Mouse (Mus musculus): ENCODE measurements at regions not wholly inside any gene's neighbourhood (a gene's known extent, or its start where the extent isn't known, plus 50 kb on each side); places are given as distances from the start of the nearest gene placed in this dataset.
A peak's percentile ranks its signal among the peaks of the same experiment; 100 is the strongest.
"Not testable (repeated sequence)": the region's sequence is repeated elsewhere in the genome, so short reads cannot be mapped to it uniquely, and the experiment has no call there.

DNA sequence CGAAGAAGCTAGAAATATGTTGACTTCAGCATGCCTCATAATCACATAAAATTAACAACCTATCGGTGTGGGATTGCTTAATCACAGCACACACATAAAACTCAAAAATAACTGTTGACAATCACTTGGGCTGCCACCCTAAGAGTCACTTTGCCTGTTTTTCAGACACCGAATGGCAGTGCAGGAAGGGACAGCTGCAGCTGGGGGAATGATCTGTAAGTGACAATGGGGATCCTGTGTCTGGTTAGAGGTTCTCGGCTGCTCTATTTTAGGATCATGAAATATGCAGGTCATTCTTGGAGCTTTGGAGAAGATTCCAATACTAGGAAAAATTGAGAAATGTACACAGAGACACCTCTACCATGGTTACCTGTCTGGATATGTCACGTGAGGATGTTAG, 54.4 kb upstream of the Tcf12 start:
- no peak for DNase-seq (ENCODE audit: low spot score in 2 of 2)

DNA sequence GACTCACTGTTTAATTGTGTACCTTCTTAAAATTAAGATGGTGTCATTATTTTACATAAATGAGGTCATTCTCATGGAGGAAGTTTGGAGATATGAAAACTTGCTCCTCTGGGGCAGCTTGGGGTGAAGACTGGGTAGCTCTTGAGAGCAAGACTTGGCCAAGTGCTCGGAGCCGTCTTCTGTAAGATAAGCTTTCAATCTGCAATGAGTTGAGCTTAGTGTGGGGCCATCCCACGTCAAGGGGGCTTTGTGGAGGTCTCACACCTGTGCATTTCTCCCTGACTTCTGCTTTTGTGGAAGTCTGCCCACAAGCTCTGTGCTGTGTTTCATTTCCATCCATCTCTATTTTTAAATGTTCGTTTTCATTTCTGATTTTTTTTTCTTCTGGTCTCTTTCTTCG, 54.9 kb upstream of the Tcf12 start:
- DNase-seq (ENCODE audit: low spot score in 2 of 2), result no peak

DNA sequence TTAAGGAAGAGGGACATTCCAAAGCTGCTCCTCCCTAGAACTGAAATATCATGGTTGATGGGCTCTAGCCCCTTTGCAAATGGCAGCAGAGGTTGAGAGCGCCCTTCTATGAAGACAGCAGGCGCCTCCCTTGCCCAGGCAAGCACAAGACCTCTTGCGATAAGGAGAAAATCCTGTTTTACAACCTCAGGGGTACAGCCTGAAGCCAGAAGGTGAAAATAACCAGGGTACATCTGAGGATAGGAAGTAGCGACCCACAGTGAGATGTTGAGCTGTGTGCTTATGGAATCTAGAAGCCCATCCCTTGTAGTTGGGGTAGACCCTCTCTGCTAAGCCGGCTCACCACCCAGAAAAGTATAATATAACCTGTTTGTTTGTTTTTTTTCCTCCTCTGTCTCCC, 57.6 kb upstream of the Tcf12 start:
- DNase-seq (ENCODE audit: low spot score in 2 of 2), result no peak

DNA sequence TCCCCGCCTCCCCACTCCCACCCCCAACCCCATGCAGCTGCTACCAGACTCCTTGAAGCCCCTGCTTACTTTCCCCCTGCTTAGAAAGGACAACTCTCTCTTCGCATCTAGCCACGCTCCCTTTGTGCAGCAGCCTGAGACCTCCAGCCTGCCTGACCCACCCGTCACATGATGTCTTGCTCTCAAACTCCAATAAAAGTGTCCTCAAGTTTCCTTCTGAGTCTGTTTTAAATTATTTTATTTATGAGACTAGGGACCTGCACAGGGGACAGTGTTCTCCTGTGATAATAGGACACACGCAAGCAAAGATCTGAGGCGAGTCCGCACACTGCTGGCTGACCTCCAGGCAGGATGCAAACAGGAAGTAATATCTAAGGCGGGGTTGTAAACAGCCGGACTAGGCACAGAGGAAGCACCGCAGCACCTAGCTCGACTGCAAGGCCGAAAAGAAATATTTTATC, 58.1 kb upstream of the Tcf12 start:
- DNase-seq (ENCODE audit: low spot score in 2 of 2), result no peak

DNA sequence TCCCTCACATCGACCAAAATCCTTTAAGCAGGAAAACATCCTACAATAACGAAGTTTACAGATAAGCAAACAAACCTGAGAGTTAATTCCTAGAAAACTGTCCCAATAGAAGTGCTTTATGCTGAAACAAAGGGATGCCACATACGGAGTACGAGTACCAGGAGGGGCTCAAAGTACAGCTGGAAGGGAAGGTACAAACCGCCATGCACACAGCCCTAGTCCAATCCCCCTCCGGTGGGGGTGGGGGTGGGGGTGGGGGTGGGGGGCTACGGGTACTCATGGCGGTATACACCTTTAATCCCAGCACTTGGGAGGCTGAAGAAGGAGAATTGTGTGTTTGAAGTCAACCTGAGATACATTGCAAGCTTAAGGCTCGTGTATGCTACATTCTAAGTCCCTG, 58.6 kb upstream of the Tcf12 start:
- DNase-seq (ENCODE audit: low spot score in 2 of 2), result no peak

DNA sequence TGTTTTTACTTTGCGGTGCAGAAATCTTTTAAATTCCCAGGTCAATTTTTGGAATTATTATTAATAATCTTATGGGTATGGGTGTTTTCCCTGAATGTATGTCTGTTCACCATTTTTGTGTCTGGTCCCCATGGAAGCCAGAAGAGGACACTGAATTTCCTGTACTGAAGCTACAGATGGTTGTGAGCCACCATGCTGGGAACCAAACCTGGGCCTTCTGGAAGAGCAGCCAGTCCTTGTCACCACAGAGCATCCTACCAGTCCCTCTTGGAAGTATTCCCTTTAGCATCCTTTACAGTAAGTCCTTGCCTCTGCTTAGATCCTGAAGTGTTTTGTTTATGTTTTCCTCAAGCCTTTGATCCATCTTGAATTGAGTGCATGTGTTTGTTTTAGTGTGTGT, 60.7 kb upstream of the Tcf12 start:
- DNase-seq (ENCODE audit: low spot score in 2 of 2), result no peak

DNA sequence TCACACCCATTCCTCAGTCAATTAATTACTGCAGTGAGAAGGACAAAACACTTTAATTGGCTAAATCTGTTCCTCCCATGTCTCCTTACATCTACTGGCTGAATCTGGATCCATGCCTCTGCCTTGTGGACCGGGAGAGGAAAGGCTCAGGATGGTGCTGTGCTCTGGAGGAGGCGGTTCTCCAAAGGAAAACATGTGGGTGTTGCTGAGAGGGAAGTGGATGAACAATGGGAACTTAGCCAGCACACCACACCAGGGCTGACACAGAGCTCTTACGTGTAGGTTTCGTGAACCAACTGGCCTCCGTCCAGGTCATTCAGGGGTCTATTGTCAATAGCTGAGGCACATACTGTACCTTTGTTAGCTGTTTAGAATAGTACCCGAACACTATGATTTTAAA, 69.3 kb upstream of the Tcf12 start:
- DNase-seq (ENCODE audit: low spot score in 2 of 2), result no peak

DNA sequence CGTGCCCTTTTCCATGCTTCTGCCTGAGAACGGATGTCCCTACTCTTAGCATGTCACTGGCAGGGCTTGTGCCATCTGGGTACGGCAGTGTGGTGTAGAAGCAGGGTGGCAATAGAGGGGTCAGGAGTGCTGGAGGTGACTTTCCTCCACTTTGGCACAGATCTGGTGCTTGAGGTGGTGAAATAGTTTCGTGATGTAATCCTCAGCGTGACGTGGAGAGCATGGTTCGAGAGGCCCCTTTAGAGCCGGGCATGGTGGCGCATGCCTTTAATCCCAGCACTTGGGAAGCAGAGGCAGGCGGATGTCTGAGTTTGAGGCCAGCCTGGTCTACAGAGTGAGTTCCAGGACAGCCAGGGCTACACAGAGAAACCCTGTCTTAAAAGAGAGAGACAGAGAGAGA, 71.7 kb upstream of the Tcf12 start:
- no peak for DNase-seq (ENCODE audit: low spot score in 2 of 2)

DNA sequence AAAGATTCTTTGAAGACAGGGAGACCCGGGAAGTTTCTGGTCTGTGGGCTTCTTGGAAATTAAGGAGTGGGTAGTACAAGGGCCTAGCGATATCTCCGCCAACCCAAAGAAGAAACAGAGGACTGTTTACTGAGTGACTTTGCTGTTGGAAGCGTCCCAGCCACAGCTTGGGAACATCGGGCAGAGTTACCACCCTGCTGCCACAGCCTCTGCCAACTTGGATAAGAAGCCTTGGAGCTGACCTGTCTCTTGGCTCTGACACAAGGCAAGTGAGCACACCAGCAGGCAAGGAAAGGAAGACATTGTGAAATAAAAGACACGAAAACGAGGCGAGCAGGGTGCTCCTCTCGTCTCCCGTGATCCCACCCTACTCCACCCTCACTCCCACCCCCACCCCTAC, 72.3 kb upstream of the Tcf12 start:
- peak; percentile 35 to 37 for DNase-seq (ENCODE audit: low spot score in 2 of 2)

DNA sequence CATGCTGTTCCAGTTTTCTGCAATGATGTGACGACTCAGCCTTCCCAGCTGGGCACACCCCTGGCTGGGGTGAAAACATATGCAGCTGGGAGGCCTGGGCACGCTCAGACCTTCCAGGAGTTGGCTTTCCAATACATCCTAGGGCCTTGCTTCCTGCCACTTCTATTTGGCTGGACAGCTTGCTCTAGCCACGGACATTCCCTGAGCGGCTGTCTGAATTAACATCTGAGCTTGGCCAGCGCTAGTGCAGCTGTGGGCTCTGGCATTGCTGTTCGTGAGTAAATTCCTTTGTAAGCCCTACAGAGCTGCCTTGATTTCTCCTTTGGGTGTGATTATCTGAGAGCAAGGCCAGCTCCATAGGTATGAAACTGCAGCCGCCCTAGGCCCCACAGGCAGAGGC, 78.2 kb upstream of the Tcf12 start:
- DNase-seq (ENCODE audit: low spot score in 2 of 2), result no peak

DNA sequence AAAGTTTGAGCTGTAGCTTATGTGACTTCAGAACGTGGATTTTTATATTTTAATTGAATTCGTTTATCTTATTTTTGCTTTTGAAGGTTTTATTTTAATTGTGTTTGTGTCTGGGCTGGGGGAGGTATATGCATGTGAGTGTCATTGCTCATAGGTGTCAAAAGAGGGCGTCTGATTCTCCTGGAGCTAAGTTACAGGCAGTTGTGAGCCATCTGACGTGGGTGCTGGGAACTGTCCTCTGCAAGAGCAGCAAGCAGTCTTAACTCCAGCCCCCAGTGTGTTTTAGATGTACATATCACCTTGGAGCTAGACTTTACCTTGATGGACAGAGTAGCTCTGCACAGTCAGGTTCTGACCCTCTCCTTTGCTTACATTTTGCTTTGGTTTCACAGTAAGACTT, 79.0 kb upstream of the Tcf12 start:
- DNase-seq (ENCODE audit: low spot score in 2 of 2), result no peak

DNA sequence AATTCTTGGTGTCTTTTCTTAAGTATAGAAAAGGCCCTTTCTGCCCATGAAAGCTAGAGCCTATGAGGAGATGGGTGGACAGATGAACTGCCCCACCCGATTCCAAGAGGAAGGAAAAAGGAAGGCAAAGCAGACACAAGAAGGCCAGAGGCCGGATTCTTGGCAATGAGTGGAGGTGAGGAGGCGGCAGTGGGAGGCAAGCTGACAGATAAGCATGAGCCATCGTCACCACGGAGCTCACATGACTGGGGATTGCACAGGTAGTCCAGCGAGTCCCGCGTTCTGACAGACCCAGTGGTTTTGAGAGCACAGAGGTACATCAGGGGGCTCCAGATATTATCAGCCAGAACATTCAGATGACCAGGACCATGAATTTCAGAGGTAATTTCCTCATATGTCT, 79.4 kb upstream of the Tcf12 start:
- no peak for DNase-seq (ENCODE audit: low spot score in 2 of 2)

DNA sequence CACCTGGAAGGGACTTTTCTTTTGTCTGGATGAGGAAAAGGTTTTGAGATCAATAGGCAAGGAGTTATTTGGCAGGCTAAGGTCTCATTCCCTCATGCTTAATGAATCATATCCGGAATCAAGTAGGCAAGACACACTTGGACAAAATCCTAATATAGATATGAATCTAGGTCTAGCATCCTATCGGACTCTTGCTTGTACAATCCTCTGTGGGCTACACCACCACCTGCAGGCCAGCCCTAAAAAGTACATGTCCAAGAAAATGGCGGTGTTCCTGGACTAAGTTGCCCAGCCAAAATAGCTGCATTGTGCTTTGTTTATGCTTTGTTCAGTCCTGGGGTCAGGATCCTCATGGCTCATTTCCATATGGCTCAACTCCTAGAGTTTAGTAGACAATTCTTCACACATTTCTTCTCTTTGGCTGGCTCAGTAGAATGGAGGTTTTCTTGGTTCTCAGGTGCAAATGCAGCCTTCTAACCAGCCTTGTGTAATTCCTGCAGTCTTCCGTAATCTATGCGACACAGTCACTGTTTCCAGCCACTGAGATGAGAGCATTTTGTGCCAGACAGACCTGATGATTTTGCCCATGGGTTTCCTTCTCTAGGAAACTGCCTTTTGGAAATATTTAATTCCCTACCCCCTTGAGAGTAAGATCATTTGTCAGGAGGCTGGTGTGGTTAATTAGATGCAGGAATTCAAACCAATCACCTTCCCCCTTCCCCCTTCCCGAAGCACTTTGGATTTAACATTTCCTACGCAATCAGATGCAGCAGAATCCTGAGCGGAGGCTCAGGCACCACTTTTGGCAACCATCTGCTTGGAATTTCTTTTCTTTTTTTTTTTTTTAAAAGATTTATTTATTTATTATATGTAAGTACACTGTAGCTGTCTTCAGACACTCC, 80.6 kb upstream of the Tcf12 start:
- DNase-seq (ENCODE audit: low spot score in 2 of 2), result peak; percentile 48 to 50

DNA sequence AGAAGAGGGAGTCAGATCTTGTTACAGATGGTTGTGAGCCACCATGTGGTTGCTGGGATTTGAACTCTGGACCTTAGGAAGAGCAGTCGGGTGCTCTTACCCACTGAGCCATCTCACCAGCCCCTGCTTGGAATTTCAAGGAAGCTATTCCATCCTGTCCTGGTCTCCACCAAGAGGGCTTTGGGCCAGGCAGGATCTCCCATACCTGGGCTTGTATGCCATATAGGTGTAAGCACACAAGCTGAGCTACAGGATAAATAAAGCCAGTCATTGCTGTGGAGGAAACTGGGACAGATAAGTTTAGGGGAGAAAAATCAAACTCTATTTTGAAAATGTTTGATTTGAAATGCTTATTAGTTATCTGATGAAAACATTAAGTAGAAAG, 81.3 kb upstream of the Tcf12 start:
- not testable (repeated sequence) for DNase-seq (ENCODE audit: low spot score in 2 of 2)

DNA sequence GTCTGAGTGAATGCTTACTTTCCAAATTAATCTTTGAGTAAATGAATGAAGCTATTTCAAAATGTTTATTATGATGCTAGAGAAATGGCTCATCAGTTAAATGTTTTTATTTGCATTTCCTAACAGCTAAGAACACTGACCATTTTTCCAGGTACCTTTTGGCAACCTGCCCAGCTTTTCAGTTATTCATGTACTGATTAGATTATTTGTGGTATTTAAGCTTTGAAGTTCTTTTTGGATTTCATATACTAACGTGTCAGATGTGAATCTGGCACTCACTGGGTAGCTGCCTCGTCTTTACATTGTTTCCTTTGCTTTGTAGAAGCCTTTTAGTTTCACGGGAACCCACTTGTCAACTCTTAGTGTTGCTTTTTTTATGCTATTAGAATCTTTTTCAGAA, 79.3 kb upstream of the Zfp280d start:
- no peak for DNase-seq (ENCODE audit: low spot score in 2 of 2)

DNA sequence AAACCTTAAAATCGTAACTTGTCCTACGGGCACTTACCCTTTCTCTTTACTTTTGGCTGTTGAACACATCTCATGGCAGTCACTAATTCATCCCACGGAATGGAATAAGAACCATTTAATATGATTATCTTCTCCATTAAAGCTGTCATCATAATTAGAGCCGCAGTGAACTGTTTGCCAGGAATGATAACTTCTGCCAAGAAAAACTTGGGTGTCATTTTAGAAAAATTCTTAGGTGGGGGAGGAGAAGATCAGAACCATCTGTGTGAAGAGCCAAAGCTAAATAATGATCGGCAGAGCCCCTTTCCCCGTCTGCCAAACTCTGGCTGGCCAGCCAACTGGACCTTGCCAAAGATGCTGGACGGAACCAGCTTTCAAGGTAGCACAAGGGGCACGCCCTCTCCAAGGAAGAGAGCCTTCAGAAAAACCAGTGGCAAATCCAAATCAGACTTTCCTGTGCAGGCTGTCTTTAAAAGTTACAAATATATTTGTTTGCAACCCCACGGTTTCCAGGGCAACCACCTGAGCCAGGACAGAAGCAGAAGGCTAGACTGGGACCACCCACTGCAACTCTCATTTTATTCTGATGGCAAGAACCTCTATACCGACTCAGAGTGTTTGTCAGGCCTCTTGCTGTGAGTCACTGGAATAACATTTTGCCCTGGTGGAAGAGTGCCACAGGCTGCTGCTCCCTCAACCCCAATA, 77.9 kb upstream of the Zfp280d start:
- peak in 1 of 2 experiments; percentile 44 for DNase-seq (ENCODE audit: low spot score in 2 of 2)

DNA sequence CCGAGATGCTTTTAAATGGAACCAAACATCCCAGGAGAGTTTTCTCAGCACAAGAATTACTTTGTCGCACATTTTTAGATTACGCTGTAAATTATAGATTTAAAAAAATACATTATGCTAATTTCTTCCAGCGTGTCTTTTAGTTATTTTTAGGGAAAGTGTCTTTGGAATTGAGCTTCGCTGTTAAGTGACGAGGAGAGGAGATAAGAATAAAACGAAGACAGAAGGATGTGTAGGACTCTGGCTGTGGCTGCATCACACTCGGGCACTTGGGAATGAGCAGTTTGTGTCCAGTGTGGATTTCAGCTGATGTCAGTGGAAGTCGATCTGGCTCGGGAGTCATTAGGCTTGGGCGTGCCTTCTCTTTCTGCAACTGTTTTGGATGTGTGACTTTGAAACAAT, 77.3 kb upstream of the Zfp280d start:
- peak in 1 of 2 experiments; percentile 52 for DNase-seq (ENCODE audit: low spot score in 2 of 2)

DNA sequence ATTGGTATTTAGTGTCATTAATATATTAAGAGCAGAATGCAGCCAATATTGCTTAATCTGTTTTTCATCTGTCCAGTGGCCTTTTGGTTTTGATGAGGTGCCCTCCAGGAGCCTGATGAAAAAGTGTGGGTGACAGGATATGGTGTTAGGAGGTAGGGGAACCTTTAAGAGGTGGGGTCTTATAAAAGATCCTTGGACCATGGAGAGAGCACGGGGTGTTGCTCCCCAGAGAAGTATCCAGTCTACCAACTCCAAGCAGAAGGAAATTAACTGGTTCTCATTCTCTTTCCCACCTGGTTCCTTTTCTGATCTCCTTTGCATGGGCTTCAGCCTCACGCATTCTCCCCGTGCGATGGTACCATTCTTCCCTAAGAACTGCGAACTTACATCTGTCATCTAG, 75.7 kb upstream of the Zfp280d start:
- DNase-seq (ENCODE audit: low spot score in 2 of 2), result no peak

DNA sequence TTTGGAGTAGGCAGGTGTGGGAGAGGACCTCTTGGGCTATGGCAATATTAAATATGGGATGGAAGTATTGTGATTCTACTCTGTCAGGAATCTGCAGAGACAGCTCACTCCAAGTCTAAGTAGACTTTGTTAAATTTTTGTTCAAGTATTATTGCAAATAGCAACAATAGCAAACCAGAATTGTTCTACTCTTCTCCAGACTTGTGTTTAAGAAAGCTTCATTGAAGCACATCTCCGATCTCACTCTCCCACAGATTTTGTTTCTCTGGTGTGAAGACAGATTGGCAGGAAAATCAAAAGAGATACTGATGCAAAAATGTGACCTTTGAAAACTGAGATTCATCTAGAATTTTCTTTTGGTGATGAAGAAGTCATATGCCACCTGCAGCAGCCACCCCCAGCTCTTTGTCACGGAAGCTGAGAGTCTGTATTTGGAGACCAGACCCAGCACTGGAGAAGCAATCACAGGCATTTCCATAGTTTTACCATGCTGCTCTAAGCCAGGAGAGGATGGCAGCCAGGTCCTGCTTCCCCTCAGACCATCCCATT, 70.2 kb upstream of the Zfp280d start:
- DNase-seq (ENCODE audit: low spot score in 2 of 2), result no peak

DNA sequence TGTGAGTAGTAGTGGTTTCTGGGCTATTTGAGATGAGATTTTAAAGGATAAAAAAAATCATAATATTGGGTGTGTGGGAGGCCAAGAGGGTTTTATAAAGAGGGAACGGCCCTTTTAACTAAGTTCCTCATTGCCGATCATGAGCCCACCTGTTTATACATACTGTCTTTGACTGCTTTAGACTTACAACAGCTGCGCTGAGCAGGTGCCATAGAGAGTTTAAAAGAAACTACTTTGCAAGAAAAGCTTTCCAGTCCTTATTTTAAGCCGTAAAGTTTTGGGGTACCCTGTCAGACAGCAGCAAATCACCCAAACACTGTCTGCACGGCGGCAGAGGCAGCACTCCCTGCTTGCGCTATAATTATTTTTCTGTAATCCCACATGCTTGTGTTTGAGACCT, 68.8 kb upstream of the Zfp280d start:
- DNase-seq (ENCODE audit: low spot score in 2 of 2), result no peak

DNA sequence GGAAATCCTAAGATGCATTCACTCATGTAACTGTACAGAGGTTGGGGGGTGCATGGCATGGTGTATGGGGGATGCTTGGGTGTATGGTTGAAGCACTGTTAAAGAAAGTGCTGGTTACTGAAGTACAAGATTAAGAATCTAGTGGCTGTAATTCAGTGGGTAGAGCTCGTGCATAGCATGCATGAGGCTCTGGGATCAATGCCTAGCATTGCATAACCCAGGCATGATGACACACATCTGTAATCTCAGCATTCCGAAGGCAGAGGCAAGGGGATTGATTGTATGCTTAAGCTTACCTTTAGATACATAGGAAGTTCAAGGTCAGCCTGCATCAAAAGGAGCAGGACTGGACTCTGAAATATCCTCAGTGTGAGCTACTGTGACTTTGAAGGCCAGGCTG, 67.7 kb upstream of the Zfp280d start:
- no peak for DNase-seq (ENCODE audit: low spot score in 2 of 2)

DNA sequence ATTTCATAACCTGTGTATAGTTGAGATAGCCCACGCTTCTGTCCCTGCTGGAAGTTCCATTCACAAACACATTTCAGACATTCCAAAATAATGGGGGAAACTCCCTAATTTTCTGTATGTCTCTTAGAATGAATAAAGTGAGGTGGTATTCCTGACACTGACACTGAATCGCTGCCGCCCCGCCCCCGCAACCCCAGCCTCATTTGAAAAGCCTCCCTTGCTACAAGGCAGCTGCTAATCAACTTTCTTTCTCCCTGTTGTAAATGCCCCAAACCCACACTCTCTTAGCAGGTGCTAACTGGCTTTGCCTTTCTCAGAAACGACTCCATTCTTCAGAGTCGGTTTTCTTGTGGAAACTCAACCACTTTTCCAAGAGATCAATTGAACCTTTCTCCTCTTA, 66.4 kb upstream of the Zfp280d start:
- no peak for DNase-seq (ENCODE audit: low spot score in 2 of 2)

Data from left cerebral cortex, adult 18-20 months (tissue).